Mouse (Mus musculus): ENCODE data around the gene Plcb4.
"Not testable (repeated sequence)": the region's sequence is repeated elsewhere in the genome, so short reads cannot be mapped to it uniquely, and the experiment has no call there.

Plcb4 gene

DNA sequence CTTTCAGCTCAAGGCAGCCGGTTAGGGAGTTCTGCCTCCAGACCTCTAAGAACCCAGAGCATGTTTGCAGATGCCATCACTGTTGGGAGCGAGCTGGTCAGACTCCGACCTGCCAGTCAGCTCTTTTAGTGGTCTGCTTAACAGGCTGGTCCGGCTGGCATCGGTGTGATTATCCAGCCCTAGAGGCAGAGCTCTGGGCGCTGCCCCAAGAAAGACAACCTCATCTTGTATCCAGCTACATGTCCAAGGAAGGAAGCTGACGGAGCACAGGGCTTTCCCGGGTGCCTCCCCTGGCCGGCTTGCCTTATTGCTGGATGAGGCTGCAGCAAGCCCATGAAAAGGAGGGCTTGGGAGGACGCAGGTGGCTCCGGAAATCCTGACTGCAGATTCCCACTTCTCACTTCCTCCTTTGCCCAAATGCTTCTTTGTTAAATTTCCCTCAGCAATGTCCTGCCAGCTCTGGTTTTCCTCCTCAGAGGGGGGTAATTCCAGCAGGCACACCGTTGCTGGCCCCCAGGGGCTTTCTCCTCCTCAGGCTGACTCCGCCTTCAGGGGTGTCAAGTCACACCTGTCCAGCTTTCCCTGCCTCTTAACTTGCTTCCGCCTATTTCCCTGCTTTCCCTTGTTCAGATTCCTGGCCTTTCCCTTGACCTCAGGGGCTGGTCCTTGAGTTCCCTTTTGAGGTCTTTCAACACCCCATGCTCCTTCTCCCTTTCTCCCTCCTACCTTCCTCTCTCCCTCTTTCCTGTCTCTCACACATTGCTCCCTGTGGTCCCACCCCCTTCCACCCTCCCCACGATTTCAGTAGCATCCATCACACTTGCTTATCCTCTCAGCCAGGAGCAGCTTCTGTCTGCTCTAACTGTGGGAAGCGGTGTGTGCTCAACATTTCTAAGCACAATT lies 58.7 kb downstream of the Plcb4 start:
- in situ Hi-C loops (cut with MboI) = no loop called here

DNA sequence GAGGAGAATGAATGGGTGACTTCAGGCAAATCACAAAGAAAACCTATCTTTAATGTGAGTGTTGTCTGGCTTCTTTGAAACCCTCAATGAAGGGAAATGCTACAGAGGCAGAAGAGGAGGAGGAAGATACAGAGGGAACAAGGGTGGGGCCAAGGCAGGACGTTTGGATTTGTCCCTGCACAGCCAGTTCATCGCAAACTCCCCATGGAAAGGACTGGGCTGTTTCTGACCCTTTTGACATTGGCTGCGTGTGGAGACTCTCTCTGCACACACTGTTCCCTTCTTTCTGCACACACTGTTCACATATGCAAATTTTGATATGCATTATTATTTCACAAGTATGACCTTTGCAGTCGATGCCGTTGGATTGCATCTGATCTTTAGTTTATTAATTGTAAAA lies 63.3 kb downstream of the Plcb4 start:
- in situ Hi-C loops (cut with MboI) = no loop called here

DNA sequence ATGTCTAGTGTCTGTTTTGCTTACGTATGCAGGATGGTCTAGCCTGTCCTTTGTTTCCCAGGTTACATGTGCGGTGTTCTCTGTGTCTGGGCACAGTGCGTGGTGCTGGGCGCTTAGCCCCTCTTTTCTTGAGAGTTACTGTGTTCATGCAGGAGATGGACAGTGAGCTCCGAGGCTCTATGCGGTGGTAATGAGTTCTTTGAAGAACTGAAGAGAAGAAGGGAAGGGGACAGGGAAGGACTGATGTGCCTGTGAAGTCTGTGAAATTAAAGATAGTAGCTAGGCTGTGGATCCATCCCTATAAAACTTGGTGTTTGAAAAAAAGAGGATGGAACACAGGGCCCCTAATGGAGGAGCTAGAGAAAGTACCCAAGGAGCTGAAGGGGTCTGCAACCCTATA lies 64.6 kb downstream of the Plcb4 start:
- in situ Hi-C loops (cut with MboI) = no loop called here

DNA sequence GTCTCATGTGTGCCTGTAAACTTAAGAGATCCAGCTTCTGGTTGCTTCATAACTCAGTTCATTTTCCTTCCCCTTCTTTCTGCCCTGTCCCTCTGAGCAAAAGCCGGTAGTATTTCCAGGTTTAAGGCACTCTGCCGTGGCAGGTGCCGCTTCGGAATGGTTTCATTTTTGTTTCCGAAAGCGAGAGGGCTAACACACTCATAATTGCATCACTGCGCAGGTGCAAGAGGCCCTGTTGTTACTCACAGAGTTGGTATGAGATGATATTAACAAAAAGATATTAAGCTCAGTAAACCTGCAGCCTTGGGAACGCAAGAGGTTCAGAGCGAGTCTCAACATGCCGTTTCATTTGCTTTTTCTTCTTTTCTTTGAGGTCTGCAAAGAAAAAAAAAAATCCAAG lies 65.7 kb downstream of the Plcb4 start:
- in situ Hi-C loops (cut with MboI) = no loop called here

DNA sequence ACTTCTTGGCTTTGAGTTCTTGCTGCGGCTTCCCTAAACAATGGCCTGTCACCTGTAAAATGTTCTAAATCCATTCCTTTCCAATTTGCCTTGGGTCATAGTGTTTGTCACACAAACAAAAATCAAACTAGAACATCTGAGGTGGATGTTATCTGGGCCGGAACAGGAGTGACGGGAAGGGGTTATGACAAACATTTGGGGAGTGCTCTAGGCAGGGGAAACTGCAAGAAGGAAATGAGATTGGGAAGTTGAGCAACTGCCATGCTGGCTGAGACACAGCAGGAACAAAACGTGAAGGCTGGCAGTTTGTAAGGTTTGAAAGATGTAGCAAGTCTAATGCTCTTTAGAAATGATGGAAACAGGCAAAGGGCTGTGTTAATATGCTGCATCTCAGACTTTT lies 66.6 kb downstream of the Plcb4 start:
- in situ Hi-C loops (cut with MboI) = no loop called here

DNA sequence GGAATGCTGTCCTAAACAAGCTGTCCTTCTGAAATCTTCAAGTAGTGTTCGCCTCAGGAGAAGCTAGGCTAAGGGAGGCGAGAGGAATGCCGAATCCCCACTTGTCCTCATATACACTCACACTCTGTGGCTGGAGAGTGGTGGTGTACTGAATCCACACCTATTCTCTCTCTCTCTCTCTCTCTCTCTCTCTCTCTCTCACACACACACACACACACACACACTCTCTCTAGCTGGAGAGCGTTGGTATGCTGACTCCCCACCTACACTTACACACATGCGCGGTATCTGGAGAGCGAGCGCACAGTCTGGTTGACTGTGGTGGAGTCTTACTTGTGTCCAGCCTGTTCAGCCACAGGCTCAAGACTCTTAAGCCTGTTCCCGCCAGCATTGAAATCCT lies 68.3 kb downstream of the Plcb4 start:
- in situ Hi-C loops (cut with MboI) = no loop called here

DNA sequence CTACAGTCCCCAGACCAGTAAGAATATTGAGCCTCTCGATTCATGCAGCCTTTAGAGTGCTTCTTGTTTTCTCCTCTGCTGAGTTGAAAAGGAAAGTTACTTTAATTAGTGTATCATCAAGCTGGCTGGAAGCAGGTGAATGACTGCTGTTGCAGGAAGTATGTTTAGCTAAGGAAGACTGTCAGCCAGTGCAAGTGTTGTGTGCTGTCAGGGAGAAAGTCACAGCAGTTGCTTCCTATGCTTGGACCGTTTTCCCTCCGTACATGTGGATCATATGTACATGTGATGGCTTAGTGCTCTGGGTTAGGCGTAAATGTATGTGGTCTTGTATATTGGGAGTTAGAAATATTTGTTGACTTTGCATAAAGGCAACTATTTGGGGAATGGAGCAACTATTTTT lies 69.1 kb downstream of the Plcb4 start:
- in situ Hi-C loops (cut with MboI) = no loop called here

DNA sequence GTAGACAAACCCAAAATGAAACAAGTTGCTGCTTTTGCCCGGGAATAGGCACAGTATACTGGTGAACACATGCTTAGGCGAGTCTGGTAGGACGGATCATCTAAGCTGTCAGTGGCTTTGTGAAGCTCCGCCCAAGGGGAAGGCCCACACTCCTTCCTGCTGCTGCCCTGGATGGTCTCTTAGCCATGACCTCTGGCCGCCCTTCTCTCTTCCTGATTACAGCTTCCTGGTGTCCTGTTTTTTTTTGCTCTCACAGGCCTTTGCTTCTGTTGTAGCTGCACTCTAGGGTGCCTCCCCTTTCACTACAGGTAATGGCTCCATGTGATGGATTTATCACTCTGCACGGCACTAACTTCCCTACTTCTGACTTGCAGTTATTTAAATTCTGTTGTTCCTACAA lies 72.8 kb downstream of the Plcb4 start:
- in situ Hi-C loops (cut with MboI) = no loop called here

DNA sequence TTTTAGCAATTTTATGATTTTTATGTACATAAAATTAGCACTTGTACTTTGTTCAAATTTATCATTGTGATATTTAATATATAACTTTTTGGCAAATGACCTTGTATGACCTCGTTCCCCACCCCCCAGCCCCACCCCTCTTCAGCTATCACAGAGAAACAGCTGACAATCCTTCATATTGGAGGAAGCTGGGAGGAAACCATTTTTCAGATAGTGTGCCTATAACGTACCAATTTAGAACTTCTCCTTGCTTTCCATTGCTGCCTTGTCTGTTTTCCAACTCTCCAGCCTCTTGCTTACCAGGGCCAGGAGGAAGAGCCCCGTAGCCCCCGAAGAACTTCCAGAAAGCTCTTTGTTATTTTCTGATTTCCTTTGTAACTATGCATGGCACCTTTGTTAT lies 73.8 kb downstream of the Plcb4 start:
- in situ Hi-C loops (cut with MboI) = no loop called here

DNA sequence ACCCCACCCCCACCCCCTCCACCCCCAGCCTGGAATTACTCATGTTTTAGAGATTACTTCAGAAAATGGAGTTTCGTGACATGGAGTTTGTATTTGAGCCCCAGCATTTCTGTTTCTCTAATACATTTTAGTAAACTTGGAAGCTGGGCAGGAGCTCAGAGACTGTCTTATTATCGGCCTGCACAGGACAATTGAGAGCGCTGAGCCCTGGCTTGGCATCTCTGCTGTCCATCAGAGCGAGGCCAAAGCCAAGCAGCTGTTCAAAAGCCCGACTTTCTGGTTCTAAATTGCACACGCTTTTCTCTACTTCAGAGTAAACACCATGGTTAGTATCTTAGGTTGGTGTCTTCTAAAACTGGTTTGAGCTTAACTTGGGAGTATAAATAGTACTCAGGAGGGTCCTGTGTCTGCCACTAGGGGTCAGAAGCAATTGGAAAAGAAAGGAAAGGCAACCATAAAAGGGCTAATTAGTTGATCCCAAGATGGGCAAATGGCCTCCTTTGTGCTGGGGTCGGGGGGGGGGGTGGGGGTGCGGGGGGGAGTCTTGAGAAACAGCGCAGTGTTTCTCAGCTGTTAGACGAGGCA lies 75.2 kb downstream of the Plcb4 start:
- in situ Hi-C loops (cut with MboI) = no loop called here

DNA sequence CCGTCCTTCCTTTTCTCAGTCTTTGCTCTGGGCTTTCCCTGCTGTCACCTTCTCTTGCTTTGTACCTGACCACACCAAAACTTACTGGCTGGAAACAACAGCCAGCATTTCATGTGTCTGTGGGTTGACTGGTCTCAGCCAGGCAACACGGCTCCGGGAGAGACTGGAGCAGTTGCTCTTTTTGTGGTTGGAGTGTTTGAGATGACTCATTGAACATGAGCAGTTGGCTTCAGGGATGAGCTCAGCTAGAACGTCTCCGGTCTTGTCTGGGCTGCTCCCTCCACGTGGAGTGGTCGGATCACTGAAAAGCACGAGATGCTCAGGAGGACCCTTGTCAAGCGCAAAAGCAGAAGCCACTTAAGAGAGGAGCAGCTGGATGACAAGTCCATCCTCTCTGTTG lies 78.7 kb downstream of the Plcb4 start:
- in situ Hi-C loops (cut with MboI) = no loop called here

DNA sequence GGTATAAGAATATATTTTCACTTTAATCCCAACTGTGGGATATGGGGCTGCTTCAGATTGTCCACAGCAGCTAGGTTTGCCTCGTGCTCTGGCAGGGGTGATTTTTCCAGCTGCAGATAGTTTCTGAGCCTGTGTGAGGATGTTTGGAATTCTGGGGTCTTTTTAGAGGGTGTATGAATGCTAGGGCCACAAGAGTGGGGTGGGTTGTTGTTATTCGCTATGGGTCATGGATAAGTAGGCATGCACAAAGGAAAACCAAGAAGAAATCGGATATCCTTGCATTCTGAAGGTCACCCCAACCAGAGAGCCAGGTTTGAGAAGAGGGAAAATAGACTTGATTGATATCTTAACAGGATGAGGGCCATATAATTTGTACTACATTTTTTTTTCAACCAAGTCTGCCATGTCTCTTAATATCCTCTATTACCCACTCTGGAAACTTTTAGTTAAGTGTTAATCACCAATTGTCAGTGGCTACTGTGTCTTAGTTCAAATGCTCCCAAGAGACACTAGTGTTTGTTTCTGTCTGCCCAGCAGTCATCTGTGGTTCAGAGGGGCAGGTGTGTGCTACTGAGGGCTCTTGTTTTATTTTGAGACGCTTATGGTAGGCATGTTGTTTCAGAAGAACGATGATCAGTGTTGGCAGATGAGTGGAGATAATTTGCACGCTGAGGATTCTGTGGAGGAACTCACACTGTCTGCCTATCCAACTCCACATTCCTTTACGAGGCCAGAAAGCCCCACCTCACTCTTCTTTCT lies 79.4 kb downstream of the Plcb4 start:
- in situ Hi-C loops (cut with MboI) = not testable (repeated sequence)

DNA sequence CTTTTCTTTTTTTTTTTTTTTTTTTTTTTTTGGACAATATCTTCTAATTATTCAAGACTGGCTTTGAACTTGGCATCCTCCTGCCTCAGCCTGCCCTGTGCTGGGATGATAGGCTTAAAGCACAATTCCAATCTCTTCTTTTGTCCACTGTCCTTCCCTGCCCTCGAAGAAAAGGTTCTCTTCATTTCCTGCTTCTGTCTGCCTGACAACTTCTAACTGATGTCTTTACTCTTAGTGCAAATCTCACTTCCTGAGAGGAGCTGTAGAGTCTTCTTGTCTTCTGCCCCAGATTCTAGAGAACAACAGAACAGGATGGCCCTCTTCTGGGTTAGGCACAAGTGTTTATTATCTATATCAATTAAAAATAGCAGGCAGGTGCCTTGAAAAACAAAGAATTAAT lies 80.1 kb downstream of the Plcb4 start:
- in situ Hi-C loops (cut with MboI) = no loop called here

DNA sequence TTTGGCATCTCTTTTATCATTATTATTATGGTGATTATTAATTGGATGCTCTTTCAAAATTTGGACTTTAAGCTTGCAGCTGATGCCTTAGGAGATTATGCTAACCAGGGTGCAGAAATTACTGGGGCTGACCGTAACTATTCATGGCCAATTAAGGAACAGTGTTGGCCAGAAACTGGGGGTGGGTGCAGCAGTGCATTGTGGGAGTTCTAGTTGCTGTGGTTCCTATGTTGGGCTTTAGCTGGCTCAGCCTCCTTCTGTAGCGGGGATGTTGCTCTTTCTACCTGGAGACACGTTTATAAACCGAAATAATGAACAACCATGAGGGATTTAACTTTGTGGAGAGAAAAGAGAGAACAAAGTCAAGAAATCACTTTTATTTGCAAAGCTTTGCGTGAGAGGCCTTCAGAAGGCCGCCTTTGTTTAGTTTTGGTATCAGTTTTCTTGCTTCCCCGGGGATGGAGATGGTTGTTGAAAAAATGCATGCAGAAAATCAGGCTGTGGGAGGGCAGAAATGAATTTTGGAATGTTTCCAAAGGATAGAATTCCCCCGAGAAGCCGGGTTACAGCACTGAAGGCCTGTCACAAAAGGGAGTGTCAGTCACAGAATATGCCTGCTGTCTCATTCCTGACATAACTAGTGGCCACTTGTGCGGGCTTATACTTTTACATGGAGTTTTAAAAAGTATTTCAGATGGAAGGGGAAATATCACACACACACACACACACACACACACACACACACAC lies 84.3 kb downstream of the Plcb4 start:
- in situ Hi-C loops (cut with MboI) = no loop called here

DNA sequence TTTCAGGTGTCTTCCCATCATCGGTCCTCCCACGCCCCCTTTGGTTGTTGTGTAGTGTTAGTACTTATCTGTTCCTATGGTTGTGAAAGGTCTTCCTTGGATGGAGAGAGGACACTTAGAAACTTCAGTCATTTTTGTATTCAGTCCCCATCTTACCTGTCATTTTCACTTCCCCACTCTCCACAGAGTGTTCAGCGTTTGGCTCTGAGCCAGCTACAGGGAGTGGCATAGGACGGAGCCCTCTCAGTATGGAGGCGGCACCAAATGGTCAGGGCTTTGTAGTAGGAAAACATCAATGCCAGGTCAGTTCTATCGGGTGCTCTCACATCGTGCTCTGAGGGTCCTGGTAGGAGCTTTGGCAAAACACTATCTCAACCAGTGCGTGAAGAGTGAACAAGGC lies 85.9 kb downstream of the Plcb4 start:
- in situ Hi-C loops (cut with MboI) = no loop called here

DNA sequence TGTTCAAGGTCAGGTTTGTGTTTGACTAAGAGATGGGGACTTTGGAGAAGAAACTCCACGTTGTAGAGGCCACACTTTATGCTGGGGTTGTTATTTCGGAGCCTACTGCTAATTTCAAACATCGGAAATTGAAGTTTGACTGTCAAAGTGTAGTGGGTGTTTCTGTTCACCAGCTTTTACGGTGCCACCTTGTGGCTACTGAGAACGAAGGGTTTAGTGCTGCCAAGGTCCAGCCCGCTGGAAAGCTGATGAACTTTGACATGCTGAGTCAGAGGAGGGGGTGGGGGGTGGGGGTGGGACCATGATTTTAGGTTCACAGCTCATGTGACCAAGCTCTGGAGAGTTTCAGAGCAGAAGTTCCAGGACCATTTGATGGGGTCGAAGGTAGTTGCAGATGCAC lies 86.3 kb downstream of the Plcb4 start:
- in situ Hi-C loops (cut with MboI) = no loop called here

DNA sequence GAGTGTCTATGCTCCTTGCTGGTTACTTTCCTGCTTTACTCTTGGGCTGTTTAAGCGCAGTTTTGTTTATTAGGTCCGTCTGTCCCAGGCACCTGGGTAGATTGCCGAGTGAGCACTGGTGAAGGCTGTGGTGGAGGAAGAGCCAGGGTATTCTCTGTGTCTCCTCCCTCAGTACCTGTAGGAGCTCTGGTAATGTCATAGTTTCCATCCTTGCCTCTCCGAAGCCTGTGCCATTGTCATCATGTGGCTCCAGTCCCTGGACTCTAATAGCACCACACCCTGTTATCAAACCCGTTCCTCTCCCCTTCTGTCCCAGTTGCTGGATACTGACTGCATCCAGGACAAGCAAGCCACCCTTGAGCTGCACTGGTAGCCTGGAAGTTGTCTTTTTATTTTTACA lies 89.6 kb downstream of the Plcb4 start:
- in situ Hi-C loops (cut with MboI) = no loop called here

DNA sequence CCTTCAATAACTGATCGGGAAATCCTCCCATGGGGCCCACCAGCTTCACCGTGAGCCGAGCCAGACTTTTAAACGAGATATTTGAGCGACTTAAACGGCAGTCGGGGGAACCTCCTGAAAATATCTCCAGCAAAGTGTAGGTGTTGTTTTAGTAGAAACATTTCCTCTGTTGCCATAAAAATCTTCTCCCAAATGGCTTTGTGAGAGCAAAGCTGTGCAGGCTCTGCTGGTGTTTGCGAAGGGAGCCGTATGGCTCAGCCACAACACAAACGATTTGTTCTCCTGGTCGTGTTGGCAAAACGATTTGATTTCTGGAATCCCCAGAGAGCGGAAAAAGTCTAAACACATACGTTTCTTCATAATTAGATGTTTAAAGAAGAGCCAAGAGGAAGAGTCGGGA lies 90.8 kb downstream of the Plcb4 start:
- in situ Hi-C loops (cut with MboI) = no loop called here

DNA sequence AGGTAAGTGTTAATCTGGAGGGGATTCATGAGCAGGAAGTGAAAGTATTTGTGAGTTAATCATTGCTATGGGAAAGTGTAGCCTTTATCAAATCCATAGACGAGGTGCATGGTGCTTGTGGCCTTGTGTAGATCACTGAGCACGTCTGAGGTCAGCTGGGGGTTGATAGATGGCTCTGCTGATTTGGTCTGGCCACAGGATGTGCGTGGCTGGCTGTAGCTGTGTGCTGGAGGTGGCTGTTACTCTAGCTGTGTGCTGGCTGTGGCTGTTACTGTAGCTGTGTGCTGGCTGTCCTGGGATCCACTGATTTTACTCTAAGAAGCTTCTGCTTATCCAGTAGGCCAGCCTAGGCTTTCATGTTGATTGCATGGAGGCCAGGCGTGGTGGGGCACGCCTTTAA lies 91.9 kb downstream of the Plcb4 start:
- in situ Hi-C loops (cut with MboI) = no loop called here

DNA sequence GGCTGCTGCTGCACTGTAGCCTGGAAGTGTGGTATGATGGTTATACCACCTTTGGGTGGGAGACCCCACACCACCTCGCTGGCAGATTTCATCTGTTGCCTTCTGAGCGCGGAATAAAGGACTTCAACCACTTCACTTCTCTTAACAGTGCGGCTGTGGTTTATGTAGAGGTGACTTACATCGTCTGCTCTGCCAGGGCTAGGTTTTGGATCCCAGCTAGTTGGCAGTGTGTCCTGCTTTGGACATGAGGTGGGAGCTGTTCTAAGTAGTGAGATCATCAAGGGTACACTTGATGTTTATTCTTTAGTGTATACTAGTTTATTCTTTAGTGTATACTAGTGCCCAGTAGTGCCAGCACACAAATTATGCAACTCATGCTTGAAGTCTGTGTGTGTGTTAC lies 97.0 kb downstream of the Plcb4 start:
- in situ Hi-C loops (cut with MboI) = no loop called here

DNA sequence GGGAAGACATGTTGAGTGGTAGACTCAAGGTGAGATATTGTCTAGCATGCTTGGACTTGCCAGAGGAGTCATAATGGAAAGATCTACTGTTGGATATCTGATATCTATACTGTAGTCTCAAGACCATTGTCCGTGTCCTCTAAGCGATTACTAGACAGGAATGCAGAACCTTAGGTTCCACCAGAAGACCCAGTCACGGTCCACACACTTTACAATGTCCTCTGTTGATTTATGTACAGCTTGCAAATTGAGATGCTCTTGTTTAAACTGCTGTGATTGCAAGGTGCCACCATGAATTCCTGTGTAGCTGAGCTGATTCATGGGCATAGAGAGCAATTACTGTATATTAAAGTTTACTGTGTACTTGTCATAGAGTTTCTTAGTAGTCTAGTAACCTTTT lies 98.7 kb downstream of the Plcb4 start:
- in situ Hi-C loops (cut with MboI) = no loop called here

DNA sequence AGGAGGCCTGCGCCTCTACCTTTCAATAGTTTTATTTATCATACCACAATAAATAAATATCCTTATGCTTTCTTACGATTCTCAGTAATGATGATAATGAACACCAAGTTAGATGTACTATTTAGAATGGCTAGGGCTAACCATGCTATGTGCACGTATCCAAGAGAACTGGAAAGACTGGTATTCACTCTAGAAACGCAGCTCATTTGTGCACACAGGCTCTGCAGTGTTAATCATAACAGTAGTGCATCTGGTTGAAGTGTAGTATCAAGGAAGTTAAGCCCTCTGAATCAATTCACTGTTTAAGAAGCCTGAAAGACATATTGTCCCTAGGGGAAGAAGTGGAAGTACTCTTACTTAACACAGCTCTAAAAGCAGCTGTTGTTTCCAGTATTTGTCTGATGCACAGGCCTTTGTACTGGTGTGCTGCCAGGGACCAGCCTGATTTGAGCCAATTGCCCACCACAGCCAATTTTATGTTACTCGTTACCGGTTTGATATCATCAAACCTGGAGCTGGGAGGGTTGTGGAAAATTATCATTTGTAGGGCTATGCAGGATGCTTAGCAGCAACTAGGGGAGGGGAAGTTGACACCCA lies 100.8 kb downstream of the Plcb4 start:
- in situ Hi-C loops (cut with MboI) = no loop called here

Data from mature B cell (primary cell).